Mouse (Mus musculus) embryonic stem cell, embryonic (primary cell): Measurements from ENCODE around the gene Spaar.

Experiments used
- CTCF ChIA-PET, 4 experiments: fragments of 300-600 bp in 2 of 4; fragments of 350-600 bp in 2 of 4; sonication (Branson Sonifier 250); formaldehyde crosslinking; loops; one replicate each; lab custom pipeline; 2022; ENCODE audit warnings: inconsistent platforms in 2 of 4; lab: Charles Lee
- POLR2A ChIA-PET, 4 experiments: fragments of 300-600 bp in 2 of 4; fragments of 350-600 bp in 2 of 4; sonication (Branson Sonifier 250); formaldehyde crosslinking; loops; one replicate each; lab custom pipeline; 2022; ENCODE audit warnings: antibody characterized with exemption in 4 of 4, inconsistent platforms in 1 of 4; lab: Charles Lee

Gene Spaar

DNA sequence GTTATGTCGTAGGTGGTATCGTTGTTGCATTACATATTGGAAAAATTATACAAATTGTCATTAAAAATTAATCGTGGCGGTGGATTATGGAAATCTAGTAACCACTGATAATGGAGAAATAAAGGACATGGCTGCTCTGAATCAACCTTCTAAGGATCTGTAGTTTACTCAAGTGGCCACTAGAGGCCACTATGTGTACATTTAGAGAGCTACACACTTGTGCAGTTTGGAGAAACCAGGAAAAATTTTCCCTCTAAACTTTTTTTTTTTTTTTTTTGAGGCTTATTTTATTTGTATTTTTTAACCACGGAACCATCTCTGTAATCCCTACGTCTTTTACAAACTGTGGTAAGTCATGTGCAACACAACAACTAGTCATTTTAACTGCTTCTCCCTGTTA, 15.4 kb downstream of the Spaar start:
- ChIA-PET CTCF (interaction anchor here (0.6 to 3.2 kb wide), 65 partner anchors 11 to 918 kb away, joined by 3 to 28 read pairs (median 5); partner anchors contain the start of genes Olfr156 (in 2 of the 4), Olfr157 (in 1 of the 4), Reck (in 1 of the 4) and Spaar (in 1 of the 4)), POLR2A (interaction anchor here (0.6 to 1.7 kb wide), 15 partner anchors 9 to 928 kb away, joined by 3 to 8 read pairs (median 4); no protein-coding TSS in a partner anchor)

DNA sequence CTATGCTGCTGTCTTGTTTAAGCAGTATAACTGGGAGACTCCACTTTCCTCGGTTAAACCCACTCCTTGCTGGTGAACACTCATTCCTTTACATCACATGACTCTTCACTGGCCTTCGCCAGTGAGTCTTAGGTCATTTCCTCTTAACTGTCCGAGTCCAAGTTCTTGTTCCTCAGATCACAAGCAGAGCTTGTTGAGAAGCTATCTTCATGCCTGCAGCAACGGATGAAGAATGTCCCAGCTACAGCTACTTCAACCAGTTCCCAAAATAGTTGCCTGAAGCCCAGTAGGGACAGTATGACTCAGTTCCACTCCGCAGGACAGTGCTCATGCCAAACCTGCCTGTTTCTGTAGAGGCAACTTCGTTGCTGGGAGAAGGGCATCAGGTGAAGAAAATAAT, 27.4 kb downstream of the Spaar start:
- ChIA-PET CTCF (interaction anchor here in 1 of 4 experiments (0.7 kb wide), 1 partner anchor 72 kb away, joined by 3 read pairs; no protein-coding TSS in a partner anchor), POLR2A (interaction anchor here in 1 of 4 experiments (0.6 to 1.7 kb wide), 2 partner anchors 10 to 131 kb away, joined by 3 to 7 read pairs; no protein-coding TSS in a partner anchor)

DNA sequence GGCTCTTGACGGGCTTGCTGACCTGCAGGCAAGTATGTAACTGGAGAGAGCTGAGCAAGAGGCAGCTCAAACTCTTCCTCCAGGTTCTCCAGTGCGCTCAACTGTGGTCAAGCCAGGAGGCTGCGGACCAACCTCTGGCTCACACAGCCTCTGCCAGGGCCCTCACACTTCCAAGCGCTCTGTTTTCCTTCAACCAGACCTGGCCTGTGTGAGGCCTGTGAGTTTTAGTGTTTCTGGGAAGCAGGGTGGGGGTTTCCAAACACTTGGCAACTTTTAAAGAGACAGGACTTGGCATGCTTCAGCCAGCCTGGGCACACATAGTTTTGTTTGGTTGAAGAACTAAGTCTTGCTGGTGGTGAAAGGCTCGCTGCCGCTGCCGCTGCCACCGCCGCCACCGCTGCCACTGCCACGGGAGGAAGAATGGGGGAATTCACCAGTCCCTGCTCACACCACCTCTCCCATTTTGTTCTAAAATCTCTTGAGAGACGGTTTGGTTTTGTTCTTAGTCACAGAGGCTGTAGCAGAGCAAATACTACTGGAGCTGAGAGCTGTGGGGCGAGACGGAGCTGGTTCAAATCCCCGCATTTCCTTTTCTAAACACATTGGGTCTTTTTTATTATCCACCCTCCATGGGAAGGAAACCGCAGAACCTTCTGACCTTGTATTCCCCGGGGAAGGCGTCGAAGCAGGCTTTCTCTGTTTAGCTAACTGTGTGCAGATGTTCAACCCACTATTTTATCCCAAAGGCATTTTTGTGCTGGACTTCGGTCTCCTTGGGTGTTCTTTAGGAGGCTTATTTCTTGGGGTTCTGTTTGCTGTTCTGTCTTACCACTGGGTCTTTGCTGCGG, 30.0 kb downstream of the Spaar start:
- CTCF ChIA-PET, result interaction anchor here (0.5 to 5.1 kb wide), 102 partner anchors 10 to 720 kb away, joined by 3 to 57 read pairs (median 3); partner anchors contain the start of genes Hrct1 (in 2 of the 4), Olfr156 (in 2 of the 4), Spaar (in 2 of the 4) and Arhgef39 (in 1 of the 4)
- POLR2A ChIA-PET, result interaction anchor here (0.7 to 2.1 kb wide), 15 partner anchors 10 to 954 kb away, joined by 3 to 11 read pairs (median 4); partner anchors contain the start of gene Olfr156 (in 1 of the 4)

- ChIA-PET CTCF (interaction anchor here (0.5 to 5.1 kb wide), 104 partner anchors 9 to 720 kb away, joined by 3 to 57 read pairs (median 3); partner anchors contain the start of genes Olfr156 (in 3 of the 4), Hrct1 (in 2 of the 4), Spaar (in 2 of the 4) and Arhgef39 (in 1 of the 4)), POLR2A (interaction anchor here (0.7 to 2.1 kb wide), 16 partner anchors 11 to 954 kb away, joined by 3 to 11 read pairs (median 3); partner anchors contain the start of genes Olfr156 (in 1 of the 4) and Tln1 (in 1 of the 4))
These were observed 30.6 kb downstream of the Spaar start for GRCm38 (mm10) chr4:43760460-43760859.

GRCm38 (mm10) chr4:43761336-43761735, 31.5 kb downstream of the Spaar start:
- POLR2A ChIA-PET, result interaction anchor here in 2 of 4 experiments (1.1 to 2.1 kb wide), 6 partner anchors 12 to 199 kb away, joined by 3 to 11 read pairs (median 6); partner anchors contain the start of genes Olfr156 (in 1 of the 2) and Tln1 (in 1 of the 2)
- CTCF ChIA-PET, result interaction anchor here (0.6 to 5.1 kb wide), 32 partner anchors 13 to 740 kb away, joined by 3 to 57 read pairs (median 6); partner anchors contain the start of genes Olfr156 (in 3 of the 4), Hrct1 (in 2 of the 4), Spaar (in 2 of the 4) and Gba2 (in 1 of the 4)

DNA sequence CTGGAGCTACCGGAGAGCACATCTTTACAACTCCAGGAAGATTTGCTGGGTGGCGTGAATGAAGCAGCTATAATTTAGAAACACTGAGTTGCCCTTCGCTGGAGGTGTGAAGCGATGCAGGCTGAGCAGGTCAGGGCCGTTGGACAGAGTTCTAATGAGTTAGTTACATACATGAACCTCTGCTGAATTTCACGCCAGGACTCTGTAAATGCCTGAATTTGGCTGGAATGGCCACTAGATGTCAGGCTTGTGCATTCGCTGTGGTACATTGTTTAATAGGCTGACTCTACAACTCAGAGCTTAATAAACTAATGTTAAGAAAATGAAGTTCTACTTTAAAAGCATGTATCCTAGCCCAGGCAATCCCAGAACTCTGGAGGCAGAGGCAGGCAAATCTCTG, 33.6 kb downstream of the Spaar start:
- ChIA-PET CTCF (interaction anchor here (0.5 to 5.1 kb wide), 51 partner anchors 9 to 1446 kb away, joined by 3 to 57 read pairs (median 4); partner anchors contain the start of genes Hrct1 (in 2 of the 4), Olfr156 (in 2 of the 4) and Npr2 (in 1 of the 4)), POLR2A (interaction anchor here (0.6 to 1.8 kb wide), 14 partner anchors 17 to 249 kb away, joined by 3 to 6 read pairs (median 4); partner anchors contain the start of genes Gba2 (in 1 of the 4) and Rgp1 (in 1 of the 4))

GRCm38 (mm10) chr4:43768341-43768740, 38.5 kb downstream of the Spaar start:
- ChIA-PET CTCF (no interaction called here), POLR2A (interaction anchor here in 1 of 4 experiments (1.0 kb wide), 1 partner anchor 37 kb away, joined by 3 read pairs; no protein-coding TSS in a partner anchor)

- ChIA-PET POLR2A (no interaction called here), CTCF (interaction anchor here in 1 of 4 experiments (1.3 kb wide), 1 partner anchor 9 kb away, joined by 3 read pairs; no protein-coding TSS in a partner anchor)
These were observed 39.5 kb downstream of the Spaar start for GRCm38 (mm10) chr4:43769374-43769773.

GRCm38 (mm10) chr4:43770909-43771308, 41.1 kb downstream of the Spaar start, which contains the start of gene Olfr159:
Olfr159 (minus strand) TSS chr4:43771009.
- CTCF ChIA-PET, result interaction anchor here in 1 of 4 experiments (0.6 kb wide), 2 partner anchors 11 to 26 kb away, joined by 3 to 4 read pairs; no protein-coding TSS in a partner anchor
- POLR2A ChIA-PET, result no interaction called here

GRCm38 (mm10) chr4:43771626-43772025, 41.8 kb downstream of the Spaar start:
- ChIA-PET CTCF (interaction anchor here in 2 of 4 experiments (0.6 to 2.0 kb wide), 2 partner anchors 8 to 27 kb away, joined by 4 to 5 read pairs; no protein-coding TSS in a partner anchor), POLR2A (no interaction called here)

GRCm38 (mm10) chr4:43772304-43772703, 42.5 kb downstream of the Spaar start:
- POLR2A ChIA-PET, result interaction anchor here in 1 of 4 experiments (0.6 to 1.1 kb wide), 2 partner anchors 19 to 53 kb away, joined by 3 read pairs; no protein-coding TSS in a partner anchor
- CTCF ChIA-PET, result interaction anchor here in 1 of 4 experiments (2.0 kb wide), 1 partner anchor 9 kb away, joined by 5 read pairs; no protein-coding TSS in a partner anchor

DNA sequence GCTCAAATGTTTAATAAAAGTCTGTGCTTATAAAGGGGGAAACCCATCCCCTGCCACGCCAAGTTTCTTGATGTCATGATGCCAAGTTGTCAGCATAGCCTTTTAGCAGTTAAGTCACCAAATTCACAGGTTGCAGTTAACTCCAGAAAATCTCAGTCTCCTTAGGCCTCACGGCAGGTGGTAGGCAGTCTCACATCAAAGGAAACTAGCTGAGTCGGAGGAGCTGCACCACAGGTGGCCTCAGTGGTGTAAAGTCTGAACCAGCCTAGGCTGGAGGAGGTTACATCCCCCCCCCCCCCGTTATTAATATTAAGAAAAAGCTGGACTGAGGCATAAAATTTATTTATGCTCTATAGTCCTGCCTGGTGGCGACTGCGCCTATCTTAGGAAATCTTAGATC, 65.5 kb downstream of the Spaar start:
- CTCF ChIA-PET, result interaction anchor here in 2 of 4 experiments (0.6 to 2.1 kb wide), 5 partner anchors 29 to 817 kb away, joined by 3 to 8 read pairs (median 8); partner anchors contain the start of gene Olfr156 (in 1 of the 2)
- POLR2A ChIA-PET, result interaction anchor here in 3 of 4 experiments (0.7 to 6.6 kb wide), 24 partner anchors 10 to 1217 kb away, joined by 3 to 36 read pairs (median 4); partner anchors contain the start of genes Creb3 (in 1 of the 3), Olfr156 (in 1 of the 3), Reck (in 1 of the 3) and Rnf38 (in 1 of the 3)

- POLR2A ChIA-PET, result interaction anchor here in 3 of 4 experiments (0.6 to 6.6 kb wide), 32 partner anchors 9 to 1216 kb away, joined by 3 to 36 read pairs (median 4); partner anchors contain the start of genes Olfr156 (in 2 of the 3), Clta (in 1 of the 3), Creb3 (in 1 of the 3) and Npr2 (in 1 of the 3)
- CTCF ChIA-PET, result interaction anchor here in 3 of 4 experiments (0.6 to 2.1 kb wide), 7 partner anchors 28 to 164 kb away, joined by 3 to 8 read pairs (median 4); partner anchors contain the start of gene Olfr156 (in 1 of the 3)
These were observed 66.0 kb downstream of the Spaar start for GRCm38 (mm10) chr4:43795844-43796243.

GRCm38 (mm10) chr4:43798936-43799335, 69.1 kb downstream of the Spaar start:
- ChIA-PET CTCF (interaction anchor here in 2 of 4 experiments (0.6 to 1.1 kb wide), 3 partner anchors 35 to 43 kb away, joined by 3 to 4 read pairs (median 4); no protein-coding TSS in a partner anchor), POLR2A (interaction anchor here in 2 of 4 experiments (0.7 to 3.9 kb wide), 10 partner anchors 11 to 263 kb away, joined by 3 to 12 read pairs (median 4); partner anchors contain the start of genes Creb3 (in 1 of the 2), Gba2 (in 1 of the 2), Olfr156 (in 1 of the 2) and Rgp1 (in 1 of the 2))
